Mouse (Mus musculus) myocyte (in vitro differentiated cells): Measurements from ENCODE around the gene Cep83.

ENCODE experiments used
- E2F4 ChIP-seq: IDR thresholded peaks from one replicate; pipeline ENCODE4 v1.6.1; 2011; ENCODE audit warnings: mild to moderate bottlenecking, control low read depth, moderate library complexity; ENCODE audit not compliant: insufficient read depth
- MAX ChIP-seq: IDR thresholded peaks from one replicate; pipeline ENCODE4 v1.6.1; 2011; ENCODE audit warnings: low read depth, mild to moderate bottlenecking, control low read depth
- POLR2A ChIP-seq: IDR thresholded peaks from one replicate; pipeline ENCODE4 v1.6.1; 2011; ENCODE audit warnings: low read depth, mild to moderate bottlenecking, control low read depth, moderate library complexity; ENCODE audit not compliant: insufficient read length
- POLR2AphosphoS2 ChIP-seq: IDR thresholded peaks from one replicate; pipeline ENCODE4 v1.6.1; 2011; ENCODE audit warnings: low read depth, control low read depth; ENCODE audit not compliant: insufficient read length
- TCF12 ChIP-seq: IDR thresholded peaks from one replicate; pipeline ENCODE4 v1.6.1; 2011; ENCODE audit warnings: mild to moderate bottlenecking, control low read depth; ENCODE audit not compliant: poor library complexity, insufficient read depth, severe bottlenecking

DNA sequence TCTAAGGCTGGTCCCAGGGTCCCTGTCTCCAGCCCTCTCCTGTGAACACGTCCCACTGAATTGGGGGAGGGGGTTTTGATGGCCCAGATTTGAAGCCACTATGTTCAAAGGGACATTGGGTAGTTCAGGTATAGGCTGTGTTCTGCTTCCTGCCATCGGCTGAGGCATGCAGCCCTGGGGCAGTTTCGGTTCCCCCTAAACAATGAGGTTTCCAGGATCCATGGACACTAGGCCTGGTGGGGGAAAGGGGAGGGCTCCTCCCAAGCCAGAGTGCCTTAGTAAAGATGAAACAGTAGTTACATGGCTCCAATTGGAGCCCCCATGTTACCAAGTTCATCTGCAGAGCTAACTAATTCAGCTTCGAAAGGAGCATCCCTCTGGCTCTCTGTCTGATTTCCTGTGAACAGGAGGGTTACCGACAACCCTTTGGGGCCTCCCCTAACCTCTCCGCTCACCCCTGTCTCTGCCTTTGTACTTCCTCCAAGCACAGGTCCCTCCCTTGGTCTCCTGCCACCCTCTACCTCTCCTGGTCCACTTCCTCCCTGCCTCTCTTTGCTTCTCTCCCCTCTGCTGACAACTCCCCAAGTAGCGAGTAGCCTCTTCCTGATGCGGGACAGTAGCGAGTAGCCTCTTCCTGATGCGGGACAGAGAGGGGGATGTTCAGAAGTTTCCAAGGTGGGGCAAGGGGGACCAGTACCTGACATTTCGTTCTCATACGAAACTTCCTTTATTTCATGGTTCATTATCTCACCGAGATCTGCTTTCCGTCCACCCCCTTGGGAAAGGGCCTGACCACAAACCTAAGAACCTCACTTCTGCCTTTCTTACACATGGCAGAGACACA is 139.7 kb downstream of the Cep83 start:
- TF ChIP-seq POLR2A: no peak
- no peak for TF ChIP-seq E2F4
- no peak for TF ChIP-seq MAX
- no peak for TF ChIP-seq POLR2AphosphoS2
- no peak for TF ChIP-seq TCF12
